Mouse (Mus musculus): ENCODE measurements at regions not wholly inside any gene's neighbourhood (a gene's known extent, or its start where the extent isn't known, plus 50 kb on each side); places are given as distances from the start of the nearest gene placed in this dataset.

GRCm38 (mm10) chr1:120754337-120754736 is 152.1 kb downstream of the En1 start:
- 84% methylated on average over 5 of the region's 5 CpGs for WGBS
- H3K27ac ChIP-seq (ENCODE audit: low read depth, low read length), result no peak overlapping the region

DNA sequence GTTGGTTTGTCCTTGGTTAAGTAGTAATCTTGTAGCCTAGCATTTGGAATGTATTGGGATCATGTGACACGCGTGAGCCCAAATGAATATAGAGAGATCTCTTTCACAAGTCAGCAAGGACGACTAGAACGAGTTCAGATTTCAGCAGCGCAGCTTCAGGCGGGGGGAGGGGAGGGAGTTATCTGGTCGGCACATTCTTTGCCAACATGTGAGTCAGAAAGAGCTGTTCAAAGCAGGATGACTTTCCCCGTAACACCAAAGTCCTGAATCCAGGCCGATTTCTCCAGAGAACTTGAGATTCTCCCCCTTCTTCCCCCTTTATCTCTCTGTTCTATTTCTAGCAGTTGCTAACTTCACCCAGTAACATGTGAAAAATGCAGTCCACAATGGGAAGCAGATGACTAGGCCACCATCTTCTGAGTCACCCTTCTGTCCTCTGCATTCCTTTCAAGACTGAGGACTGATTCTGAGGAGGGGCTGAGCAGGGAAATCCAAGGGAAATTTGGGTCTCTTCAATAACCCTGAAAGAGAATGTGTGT is 155.1 kb downstream of the En1 start:
- Histone ChIP-seq H3K4me1 (ENCODE audit: control insufficient read depth, insufficient read depth, low read length) (no peaks in the 10 kb centered on the region), H3K27ac (ENCODE audit: low read depth, low read length) (no peak overlapping the region), H3K27me3 (ENCODE audit: control insufficient read depth, insufficient read depth, low read length) (no peaks in the 10 kb centered on the region), H3K9me3 (ENCODE audit: control insufficient read depth, low read length) (no peaks in the 10 kb centered on the region), H3K36me3 (ENCODE audit: control insufficient read depth, insufficient read depth, low read length) (no peaks in the 10 kb centered on the region), H3K9ac (ENCODE audit: low read depth, low read length) (no peak overlapping the region), H3K4me3 (ENCODE audit: low read length) (no peak overlapping the region), H3K4me2 (replicated peaks; ENCODE audit: low read depth, low read length) (no peak overlapping the region)
- 46% methylated on average over 9 of the region's 9 CpGs for WGBS
- ATAC-seq (ENCODE audit: low FRiP score, low TSS enrichment), result no peak

More at GRCm38 (mm10) chr1:120754337-120754736, 152.1 kb downstream of the En1 start:
- Histone ChIP-seq H3K4me3 (ENCODE audit: low read length) (no peak overlapping the region), H3K9me3 (ENCODE audit: control insufficient read depth, low read length) (no peaks in the 10 kb centered on the region), H3K4me1 (ENCODE audit: control insufficient read depth, insufficient read depth, low read length) (no peaks in the 10 kb centered on the region), H3K27me3 (ENCODE audit: control insufficient read depth, insufficient read depth, low read length) (no peaks in the 10 kb centered on the region), H3K36me3 (ENCODE audit: control insufficient read depth, insufficient read depth, low read length) (no peaks in the 10 kb centered on the region), H3K4me2 (replicated peaks; ENCODE audit: low read depth, low read length) (no peak overlapping the region), H3K9ac (ENCODE audit: low read depth, low read length) (no peak overlapping the region)
- no peak for ATAC-seq (ENCODE audit: low FRiP score, low TSS enrichment)

DNA sequence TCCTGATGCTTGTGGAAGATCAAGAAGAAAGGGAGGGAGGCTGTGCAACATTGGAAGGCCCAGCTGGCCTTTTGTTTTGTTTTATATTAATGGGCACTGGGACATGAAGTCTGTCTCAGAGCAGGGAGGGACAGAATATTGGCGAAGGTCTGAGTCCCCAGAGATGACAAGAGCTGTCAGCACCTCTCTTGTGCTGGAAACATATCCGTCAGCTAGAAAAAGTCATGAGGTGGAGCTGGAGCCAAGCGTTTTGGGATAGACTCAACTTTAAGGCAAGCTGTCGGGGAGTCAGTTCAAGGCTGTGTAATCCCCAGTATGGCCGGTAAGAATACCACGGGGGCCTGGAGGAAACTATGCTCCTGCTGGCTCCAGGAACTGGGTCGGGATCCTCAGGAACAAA is 156.0 kb downstream of the En1 start:
- no peak overlapping the region for H3K9ac ChIP-seq (ENCODE audit: low read depth, low read length)
- ATAC-seq (ENCODE audit: low FRiP score, low TSS enrichment), result no peak
- 71% methylated on average over 7 of the region's 7 CpGs for WGBS
- no peaks in the 10 kb centered on the region for H3K27me3 ChIP-seq (ENCODE audit: control insufficient read depth, insufficient read depth, low read length)
- H3K4me1 ChIP-seq (ENCODE audit: control insufficient read depth, insufficient read depth, low read length), result no peaks in the 10 kb centered on the region
- no peaks in the 10 kb centered on the region for H3K9me3 ChIP-seq (ENCODE audit: control insufficient read depth, low read length)
- H3K4me3 ChIP-seq (ENCODE audit: low read length), result no peak overlapping the region
- no peak overlapping the region for H3K4me2 ChIP-seq (replicated peaks; ENCODE audit: low read depth, low read length)
- H3K36me3 ChIP-seq (ENCODE audit: control insufficient read depth, insufficient read depth, low read length), result no peaks in the 10 kb centered on the region
- H3K27ac ChIP-seq (ENCODE audit: low read depth, low read length), result no peak overlapping the region

DNA sequence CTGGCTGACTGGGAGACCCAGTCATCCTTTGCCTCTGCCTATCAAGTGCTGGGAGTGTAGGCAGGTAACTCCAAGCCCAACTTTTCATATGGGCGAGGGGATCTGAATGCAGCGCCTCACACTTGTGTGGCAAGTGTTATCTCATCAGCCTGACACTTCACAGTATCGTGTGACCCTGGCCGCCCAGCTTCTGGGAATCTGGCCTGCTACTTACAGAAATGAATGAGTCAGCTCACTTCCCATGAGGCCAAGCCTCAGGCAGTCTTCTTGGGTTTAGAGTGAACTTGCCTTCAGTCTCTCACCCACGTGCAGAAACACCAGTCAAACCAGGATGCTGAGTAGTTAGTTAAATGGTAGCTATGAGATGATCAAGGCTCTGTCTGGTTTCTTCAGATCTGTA is 156.5 kb downstream of the En1 start:
- no peaks in the 10 kb centered on the region for H3K27me3 ChIP-seq (ENCODE audit: control insufficient read depth, insufficient read depth, low read length)
- no peak overlapping the region for H3K4me2 ChIP-seq (replicated peaks; ENCODE audit: low read depth, low read length)
- H3K27ac ChIP-seq (ENCODE audit: low read depth, low read length), result no peak overlapping the region
- H3K4me1 ChIP-seq (ENCODE audit: control insufficient read depth, insufficient read depth, low read length), result no peaks in the 10 kb centered on the region
- no peaks in the 10 kb centered on the region for H3K9me3 ChIP-seq (ENCODE audit: control insufficient read depth, low read length)
- H3K4me3 ChIP-seq (ENCODE audit: low read length), result no peak overlapping the region
- no peak for ATAC-seq (ENCODE audit: low FRiP score, low TSS enrichment)
- H3K9ac ChIP-seq (ENCODE audit: low read depth, low read length), result no peak overlapping the region
- WGBS, result 59% methylated on average over 5 of the region's 5 CpGs
- no peaks in the 10 kb centered on the region for H3K36me3 ChIP-seq (ENCODE audit: control insufficient read depth, insufficient read depth, low read length)

GRCm38 (mm10) chr1:120759380-120759779 is 157.2 kb downstream of the En1 start:
- Histone ChIP-seq H3K4me1 (ENCODE audit: control insufficient read depth, insufficient read depth, low read length) (no peaks in the 10 kb centered on the region), H3K9me3 (ENCODE audit: control insufficient read depth, low read length) (no peaks in the 10 kb centered on the region)
- WGBS, result 76% methylated on average over 3 of the region's 3 CpGs

DNA sequence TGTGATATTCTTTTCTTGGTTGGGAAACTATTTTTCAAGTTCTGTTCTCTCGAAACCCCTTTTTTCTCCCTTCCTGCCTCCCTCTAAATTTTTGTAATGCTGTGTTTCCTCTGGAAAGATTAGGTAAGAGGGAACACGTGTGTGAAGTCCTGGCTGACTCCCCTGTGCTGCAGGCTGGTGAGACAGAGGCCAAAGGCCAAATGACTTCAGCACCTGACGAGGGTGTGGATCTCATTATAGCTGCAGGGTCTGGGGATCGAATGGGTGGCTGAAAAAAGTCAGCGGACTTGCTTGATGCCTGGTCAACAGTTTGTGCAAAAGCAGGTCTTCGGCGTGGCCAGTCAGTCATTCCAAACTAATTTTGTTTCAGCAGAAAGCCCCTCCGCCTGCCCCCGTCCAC is 159.1 kb downstream of the En1 start:
- WGBS, result 31% methylated on average over 9 of the region's 9 CpGs
- Histone ChIP-seq H3K27me3 (ENCODE audit: control insufficient read depth, insufficient read depth, low read length) (no peaks in the 10 kb centered on the region), H3K27ac (ENCODE audit: low read depth, low read length) (no peak overlapping the region), H3K9ac (ENCODE audit: low read depth, low read length) (no peak overlapping the region), H3K4me3 (ENCODE audit: low read length) (no peak overlapping the region), H3K4me2 (replicated peaks; ENCODE audit: low read depth, low read length) (no peak overlapping the region), H3K4me1 (ENCODE audit: control insufficient read depth, insufficient read depth, low read length) (no peaks in the 10 kb centered on the region), H3K9me3 (ENCODE audit: control insufficient read depth, low read length) (no peaks in the 10 kb centered on the region), H3K36me3 (ENCODE audit: control insufficient read depth, insufficient read depth, low read length) (no peaks in the 10 kb centered on the region)
- no peak for ATAC-seq (ENCODE audit: low FRiP score, low TSS enrichment)

More at GRCm38 (mm10) chr1:120759380-120759779, 157.2 kb downstream of the En1 start:
- Histone ChIP-seq H3K9ac (ENCODE audit: low read depth, low read length) (no peak overlapping the region), H3K4me2 (replicated peaks; ENCODE audit: low read depth, low read length) (no peak overlapping the region), H3K4me3 (ENCODE audit: low read length) (no peak overlapping the region), H3K36me3 (ENCODE audit: control insufficient read depth, insufficient read depth, low read length) (no peaks in the 10 kb centered on the region), H3K27me3 (ENCODE audit: control insufficient read depth, insufficient read depth, low read length) (no peaks in the 10 kb centered on the region), H3K27ac (ENCODE audit: low read depth, low read length) (no peak overlapping the region)
- ATAC-seq (ENCODE audit: low FRiP score, low TSS enrichment), result no peak

- Histone ChIP-seq H3K9me3 (ENCODE audit: control insufficient read depth, low read length) (no peaks in the 10 kb centered on the region), H3K27ac (ENCODE audit: low read depth, low read length) (no peak overlapping the region), H3K36me3 (ENCODE audit: control insufficient read depth, insufficient read depth, low read length) (no peaks in the 10 kb centered on the region), H3K27me3 (ENCODE audit: control insufficient read depth, insufficient read depth, low read length) (no peaks in the 10 kb centered on the region), H3K9ac (ENCODE audit: low read depth, low read length) (no peak overlapping the region), H3K4me2 (replicated peaks; ENCODE audit: low read depth, low read length) (no peak overlapping the region), H3K4me1 (ENCODE audit: control insufficient read depth, insufficient read depth, low read length) (no peaks in the 10 kb centered on the region), H3K4me3 (ENCODE audit: low read length) (no peak overlapping the region)
- ATAC-seq (ENCODE audit: low FRiP score, low TSS enrichment), result no peak
- WGBS, result 90% methylated on average over 2 of the region's 2 CpGs
These were observed 160.3 kb downstream of the En1 start for GRCm38 (mm10) chr1:120762498-120762897.

- no peak overlapping the region for H3K9ac ChIP-seq (ENCODE audit: low read depth, low read length)
- 45% methylated on average over 4 of the region's 4 CpGs for WGBS
- no peak for ATAC-seq (ENCODE audit: low FRiP score, low TSS enrichment)
- H3K27me3 ChIP-seq (ENCODE audit: control insufficient read depth, insufficient read depth, low read length), result no peaks in the 10 kb centered on the region
- H3K4me1 ChIP-seq (ENCODE audit: control insufficient read depth, insufficient read depth, low read length), result no peaks in the 10 kb centered on the region
- no peaks in the 10 kb centered on the region for H3K36me3 ChIP-seq (ENCODE audit: control insufficient read depth, insufficient read depth, low read length)
- H3K27ac ChIP-seq (ENCODE audit: low read depth, low read length), result no peak overlapping the region
- no peak overlapping the region for H3K4me2 ChIP-seq (replicated peaks; ENCODE audit: low read depth, low read length)
- no peak overlapping the region for H3K4me3 ChIP-seq (ENCODE audit: low read length)
- H3K9me3 ChIP-seq (ENCODE audit: control insufficient read depth, low read length), result no peaks in the 10 kb centered on the region
These were observed 160.8 kb downstream of the En1 start for GRCm38 (mm10) chr1:120762921-120763595.

DNA sequence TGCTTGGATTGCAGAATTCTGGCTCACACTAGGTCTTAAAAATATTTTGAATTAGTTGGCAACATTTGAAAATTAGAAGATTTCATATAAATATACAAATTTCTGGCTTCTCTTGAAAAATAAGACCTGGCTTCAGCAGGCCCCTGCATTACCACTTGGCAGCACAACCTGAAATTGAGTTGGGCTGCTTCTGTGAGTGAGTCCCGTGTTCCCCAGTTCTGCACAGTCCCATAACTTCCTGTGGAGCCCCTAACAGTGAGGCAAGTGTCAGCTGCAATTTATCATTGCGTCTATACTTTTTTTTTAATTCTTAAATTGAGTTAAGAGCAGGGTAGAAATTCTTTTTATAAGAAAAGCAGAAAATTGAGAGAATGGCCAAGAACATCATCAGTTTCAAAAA is 164.8 kb downstream of the En1 start:
- 58% methylated on average over 2 of the region's 2 CpGs for WGBS
- H3K9ac ChIP-seq (ENCODE audit: low read depth, low read length), result no peak overlapping the region

More for the DNA sequence above, 164.8 kb downstream of the En1 start:
- no peak overlapping the region for H3K27ac ChIP-seq (ENCODE audit: low read depth, low read length)
- no peak overlapping the region for H3K4me3 ChIP-seq (ENCODE audit: low read length)
- H3K9me3 ChIP-seq (ENCODE audit: control insufficient read depth, low read length), result no peaks in the 10 kb centered on the region
- no peak for ATAC-seq (ENCODE audit: low FRiP score, low TSS enrichment)
- H3K36me3 ChIP-seq (ENCODE audit: control insufficient read depth, insufficient read depth, low read length), result no peaks in the 10 kb centered on the region
- H3K4me2 ChIP-seq (replicated peaks; ENCODE audit: low read depth, low read length), result no peak overlapping the region
- H3K4me1 ChIP-seq (ENCODE audit: control insufficient read depth, insufficient read depth, low read length), result no peaks in the 10 kb centered on the region
- no peaks in the 10 kb centered on the region for H3K27me3 ChIP-seq (ENCODE audit: control insufficient read depth, insufficient read depth, low read length)

Data from kidney, embryonic 14.5 days (tissue).